ENCODE assay signal across 21 mouse cellular contexts in the genomic region with DNA sequence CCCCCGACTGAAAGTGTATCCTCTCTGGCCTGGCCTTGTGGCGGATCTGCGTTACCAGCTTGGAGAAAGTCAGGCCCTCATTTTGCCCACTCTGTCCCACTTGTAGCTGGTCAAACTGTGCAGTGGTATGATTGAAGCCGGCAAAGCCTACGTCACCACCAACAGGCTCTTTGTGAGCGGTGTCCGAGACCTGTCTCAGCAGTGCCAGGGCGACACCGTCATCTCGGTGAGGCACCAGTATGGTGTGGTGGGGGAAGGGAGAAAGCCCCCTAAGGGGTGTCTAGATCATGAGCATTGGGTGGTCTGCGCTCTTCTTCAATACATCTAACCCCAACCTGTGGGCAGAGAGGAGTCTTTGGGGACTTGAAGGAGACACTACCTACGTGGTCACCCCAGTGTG. TPM values are rescaled to one million over a fixed set of nuclear protein-coding genes. Genes with fewer than 3 reads are reported as not detected.
A peak's percentile ranks its signal among the peaks of the same experiment; 100 is the strongest.
DNase-seq lines count a peak whose midpoint lies in the region; ATAC-seq lines count a peak whose summit lies in the region.
"Had no signal": no experiment of that assay in that cellular context is flagged by ENCODE, and none has a peak within 500 bp of the region (broad histone marks: within the 10 kb centered on the region; RNA-seq: fewer than 3 reads in every experiment).

No protein-coding gene starts in this region.

- WGBS in liver, embryonic 12.5 days (ENCODE audit: insufficient replicate concordance), result 93% methylated on average over 12 of the region's 12 CpGs

- H3K9ac ChIP-seq in liver, embryonic 12.5 days, result no peak overlapping the region
- H3K9ac ChIP-seq: embryonic facial prominence, embryonic 15.5 days; forebrain, embryonic 13.5 days; hindbrain, embryonic 13.5 days; lung, embryonic 15.5 days; midbrain, embryonic 13.5 days; neural tube, embryonic 13.5 days had no signal

- peaks cover 58% of the 10 kb centered on the region for H3K36me3 ChIP-seq in liver, embryonic 12.5 days

- DNase-seq in cerebellum, postnatal 25 days, result peak; percentile 4 to 10
- no peak for DNase-seq in cerebellum, postnatal 14 days
- peak; percentile 3 for DNase-seq in heart, postnatal 4 days
- no peak for DNase-seq in heart, adult 8-10 months (ENCODE audit: low spot score)
- DNase-seq in liver, result peak; percentile 1
- DNase-seq: adrenal gland, postnatal 25 days; gastrocnemius, postnatal 36 days; kidney, adult 8-10 months; right cerebral cortex, postnatal 4 days had no signal

- H3K4me2 ChIP-seq in liver, embryonic 12.5 days, result no peak overlapping the region
- H3K4me2 ChIP-seq: embryonic facial prominence, embryonic 15.5 days; lung, embryonic 15.5 days; midbrain, embryonic 13.5 days had no signal

- no peak overlapping the region for H3K4me3 ChIP-seq in liver, embryonic 12.5 days
- H3K4me3 ChIP-seq: embryonic facial prominence, embryonic 15.5 days; hindbrain, embryonic 13.5 days; lung, embryonic 15.5 days; midbrain, embryonic 13.5 days; neural tube, embryonic 13.5 days had no signal

- H3K27ac ChIP-seq in liver, embryonic 12.5 days, result no peak overlapping the region
- H3K27ac ChIP-seq: embryonic facial prominence, embryonic 10.5 days; embryonic facial prominence, embryonic 15.5 days; forebrain, embryonic 13.5 days; hindbrain, embryonic 13.5 days; lung, embryonic 15.5 days; midbrain, embryonic 13.5 days; neural tube, embryonic 13.5 days; stomach, postnatal 0 days had no signal

- H3K4me1 ChIP-seq in liver, embryonic 12.5 days, result peaks cover 32% of the 10 kb centered on the region

- no peak for ATAC-seq in liver, embryonic 12.5 days
- ATAC-seq in activated CD4-positive, CD25-positive, alpha-beta regulatory T cell, adult 4 months, result no peak
- ATAC-seq: CD4-positive, CD25-positive, alpha-beta regulatory T cell, adult 4 months; forebrain, embryonic 13.5 days; intestine, embryonic 16.5 days; midbrain, embryonic 13.5 days had no signal

- no peaks in the 10 kb centered on the region for H3K27me3 ChIP-seq in liver, embryonic 12.5 days (replicated peaks)
- H3K27me3 ChIP-seq: embryonic facial prominence, embryonic 15.5 days; forebrain, embryonic 13.5 days; hindbrain, embryonic 13.5 days; lung, embryonic 15.5 days; midbrain, embryonic 13.5 days; neural tube, embryonic 13.5 days had no signal

- H3K9me3 ChIP-seq in liver, embryonic 12.5 days (replicated peaks), result no peaks in the 10 kb centered on the region
- H3K9me3 ChIP-seq: embryonic facial prominence, embryonic 10.5 days; embryonic facial prominence, embryonic 15.5 days; forebrain, embryonic 13.5 days; hindbrain, embryonic 13.5 days; lung, embryonic 15.5 days; midbrain, embryonic 13.5 days; neural tube, embryonic 13.5 days had no signal

RNA-seq across cellular contexts. Expression of gene Acap3, which starts 4.8 kb away (rescaled TPM):
- total RNA-seq in heart, postnatal 4 days (2021), result 10 to 100 TPM; 16.9 to 21.4 TPM
- total RNA-seq in heart, adult 8-10 months (2022), result 10 to 100 TPM in 2 of 4 experiments, 1 to 10 TPM in 2; 9.5 to 13.8 (median 10.9) TPM
- polyA plus RNA-seq in liver, embryonic 12.5 days (2016; fragmentation: Nextera tagmentation; extraction: Ambion mirVana), result 13.4 and 13.6 TPM in 2 replicates
- 1 to 10 TPM; 4.9 to 6.5 TPM for polyA plus RNA-seq in activated CD4-positive, CD25-positive, alpha-beta regulatory T cell, adult 4 months (2017; shearing (Covaris generic))

RNA-seq across cellular contexts. Expression of gene Pusl1, which starts 4.9 kb away (rescaled TPM):
- 10 to 100 TPM; 18.3 to 23.1 TPM for total RNA-seq in heart, postnatal 4 days (2021)
- total RNA-seq in heart, adult 8-10 months (2022), result 10 to 100 TPM in 3 of 4 experiments, 1 to 10 TPM in 1; 9.6 to 11.9 (median 10.9) TPM
- 32.7 and 33.6 TPM in 2 replicates for polyA plus RNA-seq in liver, embryonic 12.5 days (2016; fragmentation: Nextera tagmentation; extraction: Ambion mirVana)
- polyA plus RNA-seq in activated CD4-positive, CD25-positive, alpha-beta regulatory T cell, adult 4 months (2017; shearing (Covaris generic)), result 10 to 100 TPM; 12.6 to 25.3 TPM

RNA-seq across cellular contexts. Expression of gene Ints11, which starts 27.1 kb away (rescaled TPM):
- 10 to 100 TPM; 16.0 to 19.2 TPM for total RNA-seq in heart, postnatal 4 days (2021)
- total RNA-seq in heart, adult 8-10 months (2022), result 10 to 100 TPM; 13.9 to 14.5 (median 14.1) TPM
- polyA plus RNA-seq in liver, embryonic 12.5 days (2016; fragmentation: Nextera tagmentation; extraction: Ambion mirVana), result 50.0 and 51.4 TPM in 2 replicates
- 10 to 100 TPM; 82.2 to 87.0 TPM for polyA plus RNA-seq in activated CD4-positive, CD25-positive, alpha-beta regulatory T cell, adult 4 months (2017; shearing (Covaris generic))

RNA-seq across cellular contexts. Expression of gene Cptp, which starts 27.2 kb away (rescaled TPM):
- total RNA-seq in heart, postnatal 4 days (2021), result 10 to 100 TPM in 1 of 2 experiments, 1 to 10 TPM in 1; 6.6 to 11.2 TPM
- 1 to 10 TPM; 7.3 to 9.9 (median 8.6) TPM for total RNA-seq in heart, adult 8-10 months (2022)
- polyA plus RNA-seq in liver, embryonic 12.5 days (2016; fragmentation: Nextera tagmentation; extraction: Ambion mirVana), result 10.3 and 10.8 TPM in 2 replicates
- 10 to 100 TPM; 17.7 to 18.0 TPM for polyA plus RNA-seq in activated CD4-positive, CD25-positive, alpha-beta regulatory T cell, adult 4 months (2017; shearing (Covaris generic))

RNA-seq across cellular contexts. Expression of gene Tas1r3, which starts 33.3 kb away (rescaled TPM):
- under 1 TPM; 0.14 to 0.20 TPM for total RNA-seq in heart, postnatal 4 days (2021)
- under 1 TPM; 0.17 to 0.19 (median 0.19) TPM for total RNA-seq in heart, adult 8-10 months (2022)
- 0.07 and 0.11 TPM in 2 replicates for polyA plus RNA-seq in liver, embryonic 12.5 days (2016; fragmentation: Nextera tagmentation; extraction: Ambion mirVana)
- polyA plus RNA-seq in activated CD4-positive, CD25-positive, alpha-beta regulatory T cell, adult 4 months (2017; shearing (Covaris generic)), result under 1 TPM; 0.16 to 0.25 TPM

Comparison
In these comparisons a context has a peak if more than half of its experiments do, and no peak if none do; other contexts are left out.
1. DNase-seq: peak in cerebellum, postnatal 25 days (2 of 2), heart, postnatal 4 days (single experiment) and liver (single experiment); none in cerebellum, postnatal 14 days (0 of 2) and heart, adult 8-10 months (single experiment).